Mouse (Mus musculus) spleen, adult 2 months (tissue): ENCODE measurements at regions not wholly inside any gene's neighbourhood (a gene's known extent, or its start where the extent isn't known, plus 50 kb on each side); places are given as distances from the start of the nearest gene placed in this dataset.

Experiments
- CTCF ChIP-seq: fragments of 200-500 bp; IDR thresholded peaks from 2 replicates; pipeline ENCODE4 v1.5.1; 2011; ENCODE audit warnings: mild to moderate bottlenecking, inconsistent platforms; ENCODE audit not compliant: insufficient read depth, insufficient read length, insufficient replicate concordance; ENCODE audit errors: extremely low read depth
- POLR2A ChIP-seq: fragments of 200-500 bp; IDR thresholded peaks from 2 replicates; pipeline ENCODE4 v1.6.1; 2011; ENCODE audit warnings: low read depth, low read length, inconsistent platforms

GRCm38 (mm10) chr7:138551629-138552028 is 154.1 kb upstream of the Tcerg1l start:
- TF ChIP-seq POLR2A (no peak), CTCF (no peak)
